Mouse (Mus musculus) neutrophil, adult 5-6 weeks (primary cell): ENCODE measurements around the gene Mpp6. TPM values are rescaled to one million over a fixed set of nuclear protein-coding genes. Genes with fewer than 3 reads are reported as not detected.
A peak's percentile ranks its signal among the peaks of the same experiment; 100 is the strongest.

Experiments used
- ATAC-seq: fragments of 151-379, 151-347 bp; 2 replicates; pipeline ENCODE4 v1.8.0; 2017; ENCODE audit warnings: mild to moderate bottlenecking, moderate TSS enrichment; ENCODE audit not compliant: insufficient number of reproducible peaks, poor library complexity, low FRiP score, severe bottlenecking; ENCODE audit errors: extremely low read depth
- total RNA-seq: library from RNA; stranded (forward); fragments of 200-1000 nt; gene quantifications from 2 replicates; pipeline ENCODE4 v1.2.3, GENCODE M21; 2017

Mpp6 gene
- total RNA-seq, 1 experiment from 2014 or later: 31.9 TPM

DNA sequence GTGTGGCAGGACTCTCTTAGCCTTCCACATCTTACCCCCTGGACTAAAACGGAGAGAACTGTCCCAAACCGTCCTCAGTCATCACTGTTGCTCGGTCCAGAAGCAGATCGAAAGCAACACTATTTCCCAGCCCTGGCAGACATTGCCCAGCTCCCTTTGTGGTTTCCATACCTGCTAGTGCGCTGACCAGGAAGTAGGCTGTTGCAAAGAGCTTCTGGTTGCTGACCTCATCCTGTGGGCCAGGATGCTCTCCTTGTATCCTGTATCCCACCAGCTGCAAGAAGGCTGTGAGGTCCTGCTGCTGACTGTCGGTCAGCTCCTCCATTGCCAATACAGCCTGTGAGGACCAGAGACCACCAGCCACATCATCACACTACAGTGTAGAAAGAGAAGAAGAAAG, 109.0 kb downstream of the Mpp6 start:
- no peak for ATAC-seq

GRCm38 (mm10) chr6:50220863-50221262, 110.8 kb downstream of the Mpp6 start:
- ATAC-seq: no peak; the same call in 1 of the 2 replicates

GRCm38 (mm10) chr6:50222351-50222750, 112.3 kb downstream of the Mpp6 start:
- no peak for ATAC-seq

- ATAC-seq: no peak
Observed at GRCm38 (mm10) chr6:50222986-50223385, 112.9 kb downstream of the Mpp6 start.

DNA sequence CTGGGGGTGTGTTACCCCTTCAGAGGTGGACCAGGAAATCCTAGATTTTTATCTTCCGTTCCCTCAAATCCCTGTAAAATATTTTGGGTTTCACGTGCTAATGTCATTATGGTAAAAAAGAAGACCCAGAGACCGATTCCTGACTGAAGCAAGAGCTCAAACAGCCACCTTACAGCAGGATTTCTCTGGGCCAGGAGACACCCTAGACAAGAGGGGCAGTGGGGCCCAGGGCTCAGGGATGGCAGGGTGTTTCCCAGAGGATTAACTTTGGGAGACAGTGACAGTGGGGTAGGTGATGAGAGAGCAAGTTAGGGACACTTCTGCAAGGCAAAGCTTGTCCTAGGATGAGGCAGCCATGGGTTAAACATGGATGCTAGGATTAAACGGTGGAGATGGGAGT, 113.6 kb downstream of the Mpp6 start:
- no peak for ATAC-seq

GRCm38 (mm10) chr6:50225232-50225631, 115.2 kb downstream of the Mpp6 start:
- no peak for ATAC-seq

DNA sequence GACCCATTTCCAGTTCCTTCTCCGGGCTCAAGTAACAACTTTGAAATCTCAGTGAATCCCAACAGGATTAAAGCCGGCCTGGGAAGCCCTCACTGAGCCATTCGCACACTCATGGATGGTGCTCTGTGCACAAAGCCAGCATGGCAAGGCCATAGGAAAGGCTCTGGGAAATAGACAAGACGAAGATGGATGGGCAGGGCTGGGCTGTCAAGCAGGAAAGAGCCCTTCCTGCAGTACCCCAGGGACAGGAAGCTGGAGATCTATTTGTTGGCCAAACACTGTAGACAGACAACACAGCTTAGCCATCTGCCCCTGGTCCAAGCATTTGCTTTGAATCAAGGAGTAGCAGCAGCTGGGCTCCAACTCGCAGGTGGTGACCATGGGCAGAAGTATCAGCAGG, 118.1 kb downstream of the Mpp6 start:
- ATAC-seq: no peak

- ATAC-seq: no peak
Observed at GRCm38 (mm10) chr6:50231288-50231687, 121.2 kb downstream of the Mpp6 start.

GRCm38 (mm10) chr6:50232984-50233383, 122.9 kb downstream of the Mpp6 start:
- no peak for ATAC-seq

- ATAC-seq: no peak
Observed at GRCm38 (mm10) chr6:50237963-50238362, 127.9 kb downstream of the Mpp6 start.

GRCm38 (mm10) chr6:50239902-50240301, 129.9 kb downstream of the Mpp6 start:
- no peak for ATAC-seq

DNA sequence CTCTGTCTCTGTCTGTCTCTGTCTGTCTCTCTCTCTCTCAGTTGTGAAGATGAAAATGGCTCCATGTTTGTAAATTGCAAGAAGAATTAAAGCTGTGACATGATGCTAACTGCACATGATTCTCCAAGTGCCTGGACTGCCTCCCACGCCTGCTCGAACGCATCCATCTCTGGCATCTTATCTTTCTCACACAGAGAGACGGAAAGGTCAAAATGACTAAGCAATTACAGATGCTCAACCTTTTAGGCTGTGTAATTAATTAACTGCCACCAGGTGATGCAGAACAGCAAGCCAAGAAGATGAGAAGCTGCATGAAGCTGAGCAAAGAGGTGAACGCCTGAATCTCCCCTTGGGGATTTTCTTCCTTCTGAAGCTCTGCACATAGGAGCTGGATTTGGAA, 130.4 kb downstream of the Mpp6 start:
- no peak for ATAC-seq

- no peak for ATAC-seq
Observed at GRCm38 (mm10) chr6:50244126-50244525, 134.1 kb downstream of the Mpp6 start.

- ATAC-seq: peak; percentile 91
Observed at GRCm38 (mm10) chr6:50244967-50245366, 134.9 kb downstream of the Mpp6 start.

GRCm38 (mm10) chr6:50247356-50247755, 137.3 kb downstream of the Mpp6 start:
- no peak for ATAC-seq

- no peak for ATAC-seq
Observed at GRCm38 (mm10) chr6:50247791-50248190, 137.8 kb downstream of the Mpp6 start.

Other genes starting within 250 kb of the Mpp6 start
- gene Gsdme, start 153.6 kb downstream of the Mpp6 start, total RNA-seq: 60.9 and 63.4 TPM in 2 replicates